Mouse (Mus musculus) midbrain, embryonic 16.5 days (tissue): Measurements from ENCODE around the gene Erp29. TPM values are rescaled to one million over a fixed set of nuclear protein-coding genes. Genes with fewer than 3 reads are reported as not detected.
A peak's percentile ranks its signal among the peaks of the same experiment; 100 is the strongest.
"Not testable (repeated sequence)": the region's sequence is repeated elsewhere in the genome, so short reads cannot be mapped to it uniquely, and the experiment has no call there.

Experiments
- ATAC-seq: fragments of 200-750 bp; cut with Nextera tagmentation; 2 replicates; pipeline ENCODE4 v1.8.0; 2017; ENCODE audit warnings: moderate TSS enrichment
- H3K27ac ChIP-seq: fragments of 300-500 bp; sonication (generic); 2 replicates; pipeline ENCODE4 v1.5.1; 2014; ENCODE audit warnings: mild to moderate bottlenecking, low read length, mixed read lengths
- H3K27me3 ChIP-seq: fragments of 300-500 bp; sonication (generic); 2 replicates; pipeline ENCODE4 v1.6.1; 2014; ENCODE audit warnings: low read depth, low read length, mixed read lengths; ENCODE audit not compliant: control insufficient read depth, insufficient read depth
- H3K36me3 ChIP-seq: fragments of 300-500 bp; sonication (generic); 2 replicates; pipeline ENCODE4 v1.6.1; 2014; ENCODE audit warnings: mild to moderate bottlenecking, low read length, moderate library complexity, mixed read lengths; ENCODE audit not compliant: control insufficient read depth, insufficient read depth
- H3K4me1 ChIP-seq: fragments of 300-500 bp; sonication (generic); 2 replicates; pipeline ENCODE4 v1.6.1; 2014; ENCODE audit warnings: mild to moderate bottlenecking, low read length, mixed read lengths; ENCODE audit not compliant: control insufficient read depth, insufficient read depth
- H3K4me2 ChIP-seq: fragments of 300-500 bp; sonication (generic); 2 replicates; pipeline ENCODE4 v1.6.1; 2014; ENCODE audit warnings: mild to moderate bottlenecking, low read length, mixed read lengths
- H3K4me3 ChIP-seq: fragments of 300-500 bp; sonication (generic); 2 replicates; pipeline ENCODE4 v1.5.1; 2014; ENCODE audit warnings: low read depth, mild to moderate bottlenecking, low read length, moderate library complexity, mixed read lengths
- H3K9ac ChIP-seq: fragments of 300-500 bp; sonication (generic); 2 replicates; pipeline ENCODE4 v1.6.1; 2014; ENCODE audit warnings: low read depth, low read length, mixed read lengths
- H3K9me3 ChIP-seq: fragments of 300-500 bp; sonication (generic); replicated peaks from 2 replicates; pipeline ENCODE4 v1.6.1; 2014; ENCODE audit warnings: mild to moderate bottlenecking, low read length, mixed read lengths; ENCODE audit not compliant: control insufficient read depth, poor library complexity, severe bottlenecking
- WGBS: fragments of 180-500 bp; shearing (Covaris S2); extraction: QIAGEN DNeasy Blood & Tissue Kit; methylation state at CpG from one replicate; pipeline ENCODE4 v1.1.7; 2014; 5-methylcytosine and 5-hydroxymethylcytosine counted together
- polyA plus RNA-seq: library from polyadenylated mRNA; unstranded; fragments of >200 nt; fragmentation: Nextera tagmentation; extraction: Ambion mirVana; gene quantifications from 2 replicates; pipeline ENCODE4 v1.2.1, GENCODE M21; 2015

The Erp29 gene
- polyA plus RNA-seq, result 174 and 182 TPM in 2 replicates

GRCm38 (mm10) chr5:121452026-121452869, at the start of gene Erp29:
Erp29 (minus strand) TSS chr5:121452506.
- H3K27ac ChIP-seq, result peak within 1 kb of the TSS; percentile 94
- H3K4me2 ChIP-seq, result peak within 1 kb of the TSS; percentile 81
- peak; percentile 93 for ATAC-seq
- H3K4me1 ChIP-seq, result peaks cover 11% of the 10 kb centered on the region
- no peaks in the 10 kb centered on the region for H3K27me3 ChIP-seq
- peak within 1 kb of the TSS; percentile 91 for H3K9ac ChIP-seq
- H3K9me3 ChIP-seq, result no peaks in the 10 kb centered on the region
- H3K36me3 ChIP-seq, result peaks cover 8% of the 10 kb centered on the region
- under 1% methylated on average over 81 of the region's 97 CpGs for WGBS
- H3K4me3 ChIP-seq, result peak within 1 kb of the TSS; percentile 81

- ATAC-seq, H3K27ac ChIP-seq, H3K9ac ChIP-seq, H3K36me3 ChIP-seq, H3K9me3 ChIP-seq, H3K4me2 ChIP-seq, H3K27me3 ChIP-seq, H3K4me1 ChIP-seq, H3K4me3 ChIP-seq: not testable (repeated sequence)
- 77% methylated on average over 10 of the region's 17 CpGs for WGBS
These were observed 49.2 kb upstream of the Erp29 start for GRCm38 (mm10) chr5:121501424-121501996.

DNA sequence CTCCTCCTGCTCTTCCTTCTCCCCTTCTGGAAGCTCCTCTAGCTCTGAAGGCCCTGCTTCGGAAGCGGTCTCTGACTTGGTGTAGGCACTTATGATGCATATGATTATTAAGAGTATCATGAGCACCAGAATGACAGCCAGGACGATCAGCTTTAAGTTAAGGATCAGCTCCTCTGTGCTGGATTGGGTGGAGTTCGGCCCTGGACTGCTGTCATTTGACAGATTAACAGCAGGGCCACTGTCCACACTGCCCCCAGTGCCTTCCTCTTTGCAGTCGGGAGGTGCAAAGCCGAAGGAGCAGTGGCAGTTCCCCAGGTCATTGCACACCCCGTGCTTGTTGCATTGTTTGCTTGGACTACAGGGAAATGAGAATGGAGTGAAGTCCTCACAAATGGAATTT, 48.4 kb upstream of the Erp29 start:
- Histone ChIP-seq H3K27ac (no peak overlapping the region), H3K9me3 (no peaks in the 10 kb centered on the region), H3K27me3 (no peaks in the 10 kb centered on the region), H3K4me2 (no peak overlapping the region), H3K4me1 (no peaks in the 10 kb centered on the region), H3K4me3 (no peak overlapping the region), H3K36me3 (no peaks in the 10 kb centered on the region), H3K9ac (no peak overlapping the region)
- ATAC-seq, result no peak
- WGBS, result 74% methylated on average over 7 of the region's 7 CpGs

- 78% methylated on average over 8 of the region's 8 CpGs for WGBS
- Histone ChIP-seq H3K27ac (no peak overlapping the region), H3K4me1 (no peaks in the 10 kb centered on the region), H3K9ac (no peak overlapping the region), H3K9me3 (no peaks in the 10 kb centered on the region), H3K36me3 (no peaks in the 10 kb centered on the region), H3K27me3 (no peaks in the 10 kb centered on the region), H3K4me3 (no peak overlapping the region), H3K4me2 (no peak overlapping the region)
- ATAC-seq, result no peak
These were observed 41.0 kb upstream of the Erp29 start for GRCm38 (mm10) chr5:121493305-121493704.

GRCm38 (mm10) chr5:121484801-121485200, 32.5 kb upstream of the Erp29 start:
- H3K4me1 ChIP-seq, result no peaks in the 10 kb centered on the region
- no peaks in the 10 kb centered on the region for H3K9me3 ChIP-seq
- no peaks in the 10 kb centered on the region for H3K36me3 ChIP-seq
- 82% methylated on average over 5 of the region's 5 CpGs for WGBS
- no peak overlapping the region for H3K4me3 ChIP-seq
- no peak overlapping the region for H3K9ac ChIP-seq
- no peak for ATAC-seq
- no peak overlapping the region for H3K4me2 ChIP-seq
- no peaks in the 10 kb centered on the region for H3K27me3 ChIP-seq
- H3K27ac ChIP-seq, result no peak overlapping the region

GRCm38 (mm10) chr5:121477680-121478079, 25.4 kb upstream of the Erp29 start:
- Histone ChIP-seq H3K27me3 (no peaks in the 10 kb centered on the region), H3K36me3 (no peaks in the 10 kb centered on the region), H3K4me3 (no peak overlapping the region), H3K27ac (peak overlapping the region; percentile 34; the same call in 1 of the 2 replicates), H3K4me2 (no peak overlapping the region), H3K9me3 (no peaks in the 10 kb centered on the region), H3K9ac (no peak overlapping the region), H3K4me1 (no peaks in the 10 kb centered on the region)
- no peak for ATAC-seq
- WGBS, result 34% methylated on average over 3 of the region's 3 CpGs

DNA sequence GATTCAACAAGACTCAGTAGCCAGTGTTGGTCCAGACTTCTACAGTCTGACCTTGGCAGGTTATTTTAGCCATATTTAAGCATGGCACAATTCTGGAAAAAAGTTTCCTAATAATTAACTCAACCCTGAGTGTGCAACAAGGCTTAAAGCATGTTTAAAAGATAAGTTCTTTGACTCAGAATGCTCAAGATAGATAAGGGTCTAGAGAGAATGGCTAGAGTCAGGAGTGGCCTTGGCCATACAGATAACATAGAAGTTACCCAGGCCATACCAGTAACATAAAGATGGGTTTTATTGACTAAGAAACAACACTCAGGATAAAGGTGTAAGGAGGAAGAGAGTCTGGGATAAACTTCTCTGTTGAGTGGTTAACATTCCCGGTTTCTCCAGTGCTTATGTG, 23.7 kb upstream of the Erp29 start:
- H3K27ac ChIP-seq, result no peak overlapping the region
- ATAC-seq, result no peak
- no peak overlapping the region for H3K4me3 ChIP-seq
- no peaks in the 10 kb centered on the region for H3K27me3 ChIP-seq
- no peaks in the 10 kb centered on the region for H3K4me1 ChIP-seq
- H3K4me2 ChIP-seq, result no peak overlapping the region
- no peaks in the 10 kb centered on the region for H3K36me3 ChIP-seq
- WGBS, result 82% methylated on average over 1 of the region's 1 CpGs
- no peaks in the 10 kb centered on the region for H3K9me3 ChIP-seq
- H3K9ac ChIP-seq, result no peak overlapping the region

DNA sequence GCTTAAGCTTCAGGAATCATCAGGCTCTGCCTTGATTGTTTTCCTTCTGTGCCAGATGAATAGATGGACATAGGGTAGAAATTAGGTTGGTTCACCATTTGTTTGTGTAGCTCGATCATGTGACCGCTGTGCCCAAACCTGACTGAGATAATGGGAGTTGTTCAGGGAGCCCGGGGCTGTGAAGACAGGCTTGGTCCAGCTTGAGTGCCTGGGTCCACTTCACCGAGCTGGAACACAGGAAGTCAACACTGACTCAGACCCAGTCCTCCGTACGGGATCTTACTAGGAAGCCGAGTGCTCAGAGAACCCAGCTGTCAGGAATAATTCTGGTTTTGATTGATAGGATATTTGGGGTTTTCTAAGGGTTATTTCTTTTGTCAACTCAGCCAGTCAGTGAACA, 22.3 kb upstream of the Erp29 start:
- Histone ChIP-seq H3K4me2 (no peak overlapping the region), H3K27me3 (no peaks in the 10 kb centered on the region), H3K36me3 (no peaks in the 10 kb centered on the region), H3K9ac (no peak overlapping the region), H3K4me3 (no peak overlapping the region), H3K4me1 (no peaks in the 10 kb centered on the region), H3K9me3 (no peaks in the 10 kb centered on the region), H3K27ac (no peak overlapping the region)
- WGBS, result 65% methylated on average over 7 of the region's 7 CpGs
- ATAC-seq, result no peak

DNA sequence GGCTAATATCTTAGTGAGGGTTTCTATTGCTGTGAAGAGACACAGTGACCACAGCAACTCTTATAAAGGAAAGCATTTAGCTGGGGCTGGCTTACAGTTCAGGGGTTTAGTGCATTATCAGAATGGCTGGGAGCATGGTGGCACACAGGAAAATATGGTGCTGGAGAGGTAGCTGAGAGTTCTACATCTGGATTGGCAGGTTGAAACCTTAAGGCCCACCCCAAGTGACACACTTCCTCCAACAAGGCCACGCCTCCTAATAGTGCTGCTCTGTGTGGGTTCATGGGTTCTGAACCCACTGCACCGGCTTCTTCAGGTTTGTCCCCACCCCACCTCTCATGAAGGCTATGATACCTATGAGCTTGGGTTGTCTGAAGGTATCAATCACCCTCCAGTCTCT, 20.1 kb upstream of the Erp29 start:
- 89% methylated on average over 2 of the region's 2 CpGs for WGBS
- Histone ChIP-seq H3K27ac (no peak overlapping the region), H3K4me1 (no peaks in the 10 kb centered on the region), H3K4me3 (no peak overlapping the region), H3K9ac (no peak overlapping the region), H3K4me2 (no peak overlapping the region), H3K9me3 (no peaks in the 10 kb centered on the region), H3K36me3 (no peaks in the 10 kb centered on the region), H3K27me3 (no peaks in the 10 kb centered on the region)
- ATAC-seq, result no peak
